Mouse (Mus musculus): ENCODE measurements at regions not wholly inside any gene's neighbourhood (a gene's known extent, or its start where the extent isn't known, plus 50 kb on each side); places are given as distances from the start of the nearest gene placed in this dataset.

DNA sequence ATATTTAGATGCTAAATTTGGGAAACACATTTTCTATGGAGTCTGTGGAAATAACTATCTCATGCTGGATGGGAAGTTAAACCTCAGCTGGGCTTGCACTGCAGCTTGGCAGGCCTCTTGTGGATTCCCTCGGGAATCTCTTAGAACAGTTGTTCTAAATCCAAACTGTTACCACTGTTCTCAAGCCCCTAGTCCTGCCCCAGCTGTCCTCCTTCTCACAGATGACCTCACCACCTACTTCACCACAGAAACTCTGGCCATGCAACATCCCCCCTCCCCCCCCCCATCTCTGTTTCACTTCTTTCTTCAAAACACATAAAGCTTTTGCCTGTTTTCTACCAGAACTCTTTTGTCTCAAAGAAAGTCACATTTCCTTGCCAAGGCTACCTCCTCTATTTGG lies 136.6 kb upstream of the Wdr44 start:
- peak; percentile 3 for DNase-seq (ENCODE audit: low spot score)

DNA sequence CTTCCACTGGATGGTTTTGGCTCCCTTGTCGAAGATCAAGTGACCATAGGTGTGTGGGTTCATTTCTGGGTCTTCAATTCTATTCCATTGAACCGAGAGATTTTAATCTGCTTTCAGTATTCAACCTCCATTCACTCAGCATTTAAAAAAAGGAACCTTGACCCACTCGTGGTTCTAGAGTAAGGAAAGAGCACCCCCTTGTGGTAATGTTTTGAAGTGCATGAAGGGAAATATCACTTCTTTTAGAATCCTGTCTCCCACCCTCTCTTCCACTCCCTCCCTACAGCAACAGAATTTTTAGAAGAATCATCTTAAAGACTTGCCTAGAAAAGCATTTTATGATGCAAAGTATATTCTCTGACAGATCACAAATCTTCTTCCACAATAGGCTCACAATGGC lies 127.3 kb upstream of the Wdr44 start:
- DNase-seq (ENCODE audit: low spot score), result no peak

Data from testis, postnatal 14 days (tissue).